Mouse (Mus musculus) stomach, embryonic 16.5 days (tissue): Measurements from ENCODE around the gene Rer1. TPM values are rescaled to one million over a fixed set of nuclear protein-coding genes. Genes with fewer than 3 reads are reported as not detected.
A peak's percentile ranks its signal among the peaks of the same experiment; 100 is the strongest.

Experiments used
- ATAC-seq: fragments of 200-750 bp; cut with Nextera tagmentation; 2 replicates; pipeline ENCODE4 v1.8.0; 2017; ENCODE audit warnings: moderate number of reproducible peaks, moderate TSS enrichment; ENCODE audit not compliant: insufficient read depth, low FRiP score
- H3K27ac ChIP-seq: fragments of 300-500 bp; sonication (generic); 2 replicates; pipeline ENCODE4 v1.5.1; 2014; ENCODE audit warnings: low read length
- H3K27me3 ChIP-seq: fragments of 300-500 bp; sonication (generic); 2 replicates; pipeline ENCODE4 v1.6.1; 2014; ENCODE audit warnings: low read length, control low read depth, mixed read lengths; ENCODE audit not compliant: control insufficient read depth, insufficient read depth
- H3K36me3 ChIP-seq: fragments of 300-500 bp; sonication (generic); 2 replicates; pipeline ENCODE4 v1.6.1; 2014; ENCODE audit warnings: low read length; ENCODE audit not compliant: control insufficient read depth, insufficient read depth
- H3K4me1 ChIP-seq: fragments of 300-500 bp; sonication (generic); 2 replicates; pipeline ENCODE4 v1.6.1; 2014; ENCODE audit warnings: low read length, control low read depth, mixed read lengths; ENCODE audit not compliant: control insufficient read depth, insufficient read depth
- H3K4me2 ChIP-seq: fragments of 300-500 bp; sonication (generic); 2 replicates; pipeline ENCODE4 v1.6.1; 2014; ENCODE audit warnings: low read depth, low read length, mixed read lengths
- H3K4me3 ChIP-seq: fragments of 300-500 bp; sonication (generic); replicated peaks from 2 replicates; pipeline ENCODE4 v1.5.1; 2014; ENCODE audit warnings: mild to moderate bottlenecking, low read length
- H3K9ac ChIP-seq: fragments of 300-500 bp; sonication (generic); 2 replicates; pipeline ENCODE4 v1.6.1; 2014; ENCODE audit warnings: low read length
- H3K9me3 ChIP-seq: fragments of 300-500 bp; sonication (generic); replicated peaks from 2 replicates; pipeline ENCODE4 v1.6.1; 2016; ENCODE audit warnings: low read length, control low read depth; ENCODE audit not compliant: control insufficient read depth
- WGBS: fragments of 180-500 bp; shearing (Covaris S2); extraction: QIAGEN DNeasy Blood & Tissue Kit; methylation state at CpG from one replicate; pipeline ENCODE4 v1.1.7; 2014; 5-methylcytosine and 5-hydroxymethylcytosine counted together
- polyA plus RNA-seq: library from polyadenylated mRNA; unstranded; fragments of >200 nt; fragmentation: Nextera tagmentation; extraction: Ambion mirVana; gene quantifications from 2 replicates; pipeline ENCODE4 v1.2.1, GENCODE M21; 2015

The Rer1 gene
- polyA plus RNA-seq, 1 experiment from 2014 or later: 183 TPM

DNA sequence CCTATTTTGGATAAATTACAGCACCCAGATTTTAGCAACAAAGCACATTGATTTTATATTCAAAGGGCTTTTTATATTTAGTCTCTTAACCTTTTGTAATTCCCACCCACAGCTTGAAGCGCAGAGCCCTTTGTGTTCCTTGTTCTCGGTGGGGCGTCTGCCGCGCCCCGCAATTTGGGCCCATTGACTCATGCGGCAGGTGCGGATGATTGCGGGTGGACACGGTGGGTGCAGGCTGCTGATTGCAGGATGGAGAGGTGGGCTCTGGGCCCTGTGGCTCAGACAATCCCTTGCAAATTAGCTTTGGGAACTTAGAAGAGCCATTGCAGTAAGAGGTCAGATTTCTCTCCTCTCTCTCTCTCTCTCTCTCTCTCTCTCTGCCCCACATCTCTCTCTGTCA lies 32.1 kb upstream of the Rer1 start:
- WGBS: 87% methylated on average over 10 of the region's 10 CpGs
- no peak overlapping the region for H3K4me3 ChIP-seq

DNA sequence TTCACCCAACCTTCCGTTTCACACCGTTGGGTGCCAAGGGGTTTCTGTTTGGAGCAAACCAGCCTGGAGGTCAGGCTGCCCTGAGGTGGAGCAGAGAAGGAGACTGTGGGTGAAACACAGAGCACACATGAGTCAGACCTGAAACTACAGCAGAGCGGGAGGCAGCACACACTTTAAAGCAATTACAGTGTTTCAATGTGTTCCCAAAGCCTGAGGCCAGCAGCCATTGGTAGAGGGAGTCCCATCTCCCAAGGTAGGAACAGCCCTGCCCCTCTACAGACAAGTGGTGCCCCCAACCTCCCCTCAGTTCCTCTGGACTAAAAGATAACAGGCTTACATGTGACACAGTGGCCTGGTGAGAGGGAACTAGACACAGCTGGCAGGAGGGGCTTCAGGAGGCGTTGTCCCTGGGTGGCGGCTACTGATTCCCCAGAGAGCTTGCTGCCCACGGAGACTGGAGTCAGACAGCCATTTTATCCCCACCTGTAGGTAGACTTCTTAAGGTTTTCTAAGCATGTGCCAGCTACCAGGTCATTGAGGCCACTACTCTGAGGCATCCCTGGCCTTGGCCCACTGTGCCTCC lies 31.3 kb upstream of the Rer1 start:
- Histone ChIP-seq H3K27ac (peak overlapping the region; percentile 19), H3K4me3 (no peak overlapping the region), H3K9ac (no peak overlapping the region), H3K4me1 (peaks cover 29% of the 10 kb centered on the region), H3K9me3 (no peaks in the 10 kb centered on the region), H3K36me3 (no peaks in the 10 kb centered on the region), H3K4me2 (no peak overlapping the region), H3K27me3 (no peaks in the 10 kb centered on the region)
- WGBS: 74% methylated on average over 6 of the region's 6 CpGs
- ATAC-seq: no peak

More for the DNA sequence above, 32.1 kb upstream of the Rer1 start:
- Histone ChIP-seq H3K4me1 (peaks cover 36% of the 10 kb centered on the region), H3K4me2 (no peak overlapping the region), H3K9me3 (no peaks in the 10 kb centered on the region), H3K27me3 (no peaks in the 10 kb centered on the region), H3K36me3 (no peaks in the 10 kb centered on the region), H3K9ac (no peak overlapping the region), H3K27ac (no peak overlapping the region)
- no peak for ATAC-seq

DNA sequence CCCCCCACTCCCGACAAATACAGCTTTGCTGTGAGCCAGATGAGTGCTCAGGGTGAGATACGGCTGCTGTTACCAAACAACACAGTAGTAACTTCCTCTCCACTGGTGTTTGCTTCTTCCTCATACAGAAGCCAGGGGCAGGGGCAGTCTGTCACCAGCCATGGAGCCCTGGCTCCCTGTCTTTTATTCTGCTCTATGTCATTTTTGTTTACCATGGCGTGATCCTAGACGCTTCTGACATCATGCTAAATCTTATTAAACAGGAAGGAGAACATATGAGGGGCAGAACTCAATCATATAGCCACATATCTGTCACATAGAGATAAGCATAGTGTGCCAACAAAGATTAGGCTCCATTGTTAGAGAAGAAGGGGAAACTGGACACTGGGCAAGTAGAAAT lies 30.4 kb upstream of the Rer1 start:
- Histone ChIP-seq H3K27me3 (no peaks in the 10 kb centered on the region), H3K27ac (peak overlapping the region; percentile 86), H3K9me3 (no peaks in the 10 kb centered on the region), H3K4me3 (no peak overlapping the region), H3K9ac (0 out of 2 replicates have a peak overlapping the region, but pooled peaks have one; percentile 40), H3K36me3 (no peaks in the 10 kb centered on the region), H3K4me2 (no peak overlapping the region), H3K4me1 (peaks cover 23% of the 10 kb centered on the region)
- WGBS: 62% methylated on average over 4 of the region's 4 CpGs
- ATAC-seq: no peak

DNA sequence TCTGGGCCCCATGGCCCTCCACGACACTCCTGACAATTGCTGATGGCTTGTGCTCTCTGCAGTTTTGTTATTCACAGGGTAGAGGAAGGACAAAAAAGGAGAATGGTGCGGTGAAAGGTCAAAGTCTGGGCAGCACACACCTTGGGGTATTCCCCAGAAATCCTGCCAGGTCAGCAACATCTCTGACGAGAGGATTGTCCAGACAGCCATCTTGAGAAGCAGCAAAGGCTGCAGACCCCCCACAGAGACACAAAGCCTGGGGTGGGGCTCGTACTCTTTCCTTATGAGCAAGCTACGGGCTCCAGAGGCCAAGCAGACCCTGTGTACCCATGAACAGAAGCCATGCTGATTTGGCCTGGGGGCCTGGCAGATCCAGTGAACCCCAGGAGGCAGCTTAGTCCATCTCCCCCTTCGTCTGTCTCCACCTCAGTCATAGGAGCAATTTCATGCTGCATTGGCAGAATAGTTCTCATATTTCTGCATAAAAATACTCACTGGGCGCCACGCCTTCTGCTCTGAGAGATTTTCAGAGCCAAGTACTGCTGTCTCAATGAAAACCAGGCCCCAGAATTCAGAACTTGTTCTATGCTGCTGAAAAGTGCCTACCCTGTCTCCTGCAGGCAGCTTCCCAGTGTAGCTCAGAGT lies 27.7 kb upstream of the Rer1 start:
- H3K9ac ChIP-seq: no peak overlapping the region
- peak overlapping the region; percentile 29; the same call in 1 of the 2 replicates for H3K27ac ChIP-seq
- no peak overlapping the region for H3K4me3 ChIP-seq

DNA sequence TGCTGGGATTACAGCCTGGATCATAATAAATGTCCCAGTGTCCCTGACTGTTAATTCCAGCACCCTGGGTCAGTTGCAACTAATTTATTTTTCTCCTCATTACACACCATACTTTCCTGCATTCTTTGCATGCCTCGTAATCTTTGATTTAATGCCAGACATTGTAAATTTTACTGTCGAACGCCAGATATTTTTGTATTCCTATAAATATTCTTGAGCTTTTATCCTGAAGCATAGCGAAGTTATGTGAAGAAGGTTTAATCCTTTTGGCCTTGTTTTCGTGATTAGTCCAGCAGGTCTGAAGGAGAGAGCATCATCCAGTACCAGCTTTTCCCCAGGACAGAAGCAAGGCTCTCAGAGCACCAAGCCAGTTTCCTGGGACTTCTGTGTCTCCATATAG lies 23.3 kb upstream of the Rer1 start:
- no peak for ATAC-seq
- WGBS: 59% methylated on average over 5 of the region's 5 CpGs
- H3K9ac ChIP-seq: no peak overlapping the region; the same call in 1 of the 2 replicates

More for the DNA sequence above, 27.7 kb upstream of the Rer1 start:
- ATAC-seq: no peak
- Histone ChIP-seq H3K4me1 (peaks cover 7% of the 10 kb centered on the region), H3K27me3 (no peaks in the 10 kb centered on the region), H3K36me3 (no peaks in the 10 kb centered on the region), H3K9me3 (no peaks in the 10 kb centered on the region), H3K4me2 (no peak overlapping the region)
- WGBS: 62% methylated on average over 8 of the region's 8 CpGs

DNA sequence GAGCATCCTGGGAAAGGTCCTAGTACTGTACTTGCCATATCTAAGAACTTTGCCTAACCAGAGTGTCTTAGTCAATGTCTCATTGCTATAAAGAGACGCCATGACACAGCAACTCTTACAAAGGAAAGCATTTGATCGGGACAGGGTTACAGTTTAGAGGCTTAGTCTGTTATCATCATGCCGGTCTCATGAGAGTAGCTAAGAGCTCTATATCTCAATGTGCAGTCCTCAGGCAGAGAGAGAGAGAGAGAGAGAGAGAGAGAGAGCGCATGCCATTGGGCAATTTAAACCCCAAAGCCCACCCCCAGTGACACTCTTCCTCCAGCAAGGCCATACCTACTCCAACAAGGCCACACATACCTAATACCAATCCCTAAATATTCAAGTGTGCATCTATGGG lies 21.7 kb upstream of the Rer1 start:
- H3K4me2 ChIP-seq: no peak overlapping the region
- H3K9ac ChIP-seq: no peak overlapping the region
- H3K4me1 ChIP-seq: no peaks in the 10 kb centered on the region
- no peaks in the 10 kb centered on the region for H3K27me3 ChIP-seq
- H3K36me3 ChIP-seq: no peaks in the 10 kb centered on the region
- H3K9me3 ChIP-seq: no peaks in the 10 kb centered on the region
- no peak overlapping the region for H3K27ac ChIP-seq
- 86% methylated on average over 4 of the region's 4 CpGs for WGBS
- H3K4me3 ChIP-seq: no peak overlapping the region
- ATAC-seq: no peak

More for the DNA sequence above, 23.3 kb upstream of the Rer1 start:
- Histone ChIP-seq H3K9me3 (no peaks in the 10 kb centered on the region), H3K27ac (no peak overlapping the region), H3K36me3 (no peaks in the 10 kb centered on the region), H3K4me3 (no peak overlapping the region), H3K4me2 (no peak overlapping the region), H3K27me3 (no peaks in the 10 kb centered on the region), H3K4me1 (peaks cover 4% of the 10 kb centered on the region)

DNA sequence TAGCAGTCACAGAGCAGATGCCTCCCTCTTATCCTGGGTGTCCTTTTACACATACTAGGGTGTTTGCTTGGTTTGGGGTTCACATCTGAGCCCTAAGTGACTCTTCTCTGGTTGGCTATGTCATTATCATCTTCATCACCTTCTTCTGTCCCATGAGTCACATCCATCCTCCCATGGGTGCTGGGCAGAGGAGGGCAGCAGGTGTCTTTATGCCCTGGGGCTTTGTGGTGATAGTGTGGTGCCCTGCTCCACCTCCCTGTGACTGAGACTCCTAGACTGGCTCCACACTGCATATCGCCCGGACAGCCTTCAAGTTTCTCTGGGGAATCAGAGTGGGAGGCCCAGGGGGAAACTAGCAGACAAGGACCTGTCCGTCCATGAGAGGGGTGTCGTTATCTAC lies 12.4 kb upstream of the Rer1 start:
- H3K9me3 ChIP-seq: no peaks in the 10 kb centered on the region
- H3K27me3 ChIP-seq: no peaks in the 10 kb centered on the region
- no peaks in the 10 kb centered on the region for H3K36me3 ChIP-seq
- no peak for ATAC-seq
- H3K4me3 ChIP-seq: no peak overlapping the region
- H3K4me1 ChIP-seq: peaks cover 2% of the 10 kb centered on the region
- H3K27ac ChIP-seq: no peak overlapping the region
- H3K4me2 ChIP-seq: no peak overlapping the region
- 80% methylated on average over 4 of the region's 4 CpGs for WGBS
- no peak overlapping the region for H3K9ac ChIP-seq

DNA sequence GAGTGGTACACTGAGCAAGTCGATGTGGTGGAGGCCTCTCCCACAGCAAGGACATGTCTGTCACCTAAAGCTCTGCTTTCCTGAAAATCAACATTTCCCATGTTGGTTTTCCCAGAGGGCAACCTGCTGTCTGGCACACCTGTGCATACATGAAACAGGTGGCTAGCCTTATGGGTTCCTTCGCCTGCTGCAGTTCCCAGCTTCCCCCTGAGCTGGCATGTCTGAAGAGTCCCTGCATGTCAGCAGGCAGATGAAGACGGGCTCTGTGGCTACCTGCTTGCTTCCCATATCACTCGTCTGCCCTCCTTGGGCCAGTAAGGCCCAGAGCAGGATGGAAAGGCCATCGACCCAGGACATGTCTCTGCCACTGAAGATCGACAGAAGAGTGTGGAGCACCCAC lies 11.3 kb upstream of the Rer1 start:
- Histone ChIP-seq H3K9ac (0 out of 2 replicates have a peak overlapping the region, but pooled peaks have one; percentile 8), H3K4me2 (no peak overlapping the region), H3K4me1 (peaks cover 2% of the 10 kb centered on the region), H3K27ac (no peak overlapping the region), H3K4me3 (no peak overlapping the region), H3K27me3 (no peaks in the 10 kb centered on the region), H3K36me3 (no peaks in the 10 kb centered on the region), H3K9me3 (no peaks in the 10 kb centered on the region)
- no peak for ATAC-seq
- WGBS: 85% methylated on average over 6 of the region's 6 CpGs

DNA sequence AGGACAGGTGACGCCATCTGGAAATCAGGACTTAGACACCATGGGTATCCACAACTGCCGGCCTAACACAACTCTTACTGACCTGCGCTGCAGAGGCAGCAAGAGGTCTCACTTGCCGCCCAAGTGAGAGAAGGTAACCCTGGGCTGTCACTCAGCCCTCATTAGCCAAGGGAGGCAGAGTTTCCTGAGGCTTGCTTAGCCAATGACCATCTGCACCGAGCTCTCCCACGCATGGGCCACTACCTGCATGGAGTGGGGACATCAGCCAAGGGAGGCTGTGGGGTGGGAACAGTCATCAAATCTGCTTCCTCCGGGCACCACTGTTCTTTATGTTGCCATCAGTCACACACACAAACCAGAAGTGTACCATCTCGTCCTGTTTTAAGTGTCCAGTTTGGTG lies 9.8 kb upstream of the Rer1 start:
- Histone ChIP-seq H3K4me3 (no peak overlapping the region), H3K27ac (no peak overlapping the region), H3K4me1 (peaks cover 2% of the 10 kb centered on the region), H3K36me3 (no peaks in the 10 kb centered on the region), H3K9me3 (no peaks in the 10 kb centered on the region), H3K9ac (no peak overlapping the region), H3K4me2 (no peak overlapping the region), H3K27me3 (no peaks in the 10 kb centered on the region)
- 84% methylated on average over 8 of the region's 8 CpGs for WGBS
- no peak for ATAC-seq
